Mouse (Mus musculus): ENCODE measurements around the gene Wdfy1. TPM values are rescaled to one million over a fixed set of nuclear protein-coding genes. Genes with fewer than 3 reads are reported as not detected.

Wdfy1 gene
- polyA plus RNA-seq, 2 experiments = 4.8 to 9.6 TPM

DNA sequence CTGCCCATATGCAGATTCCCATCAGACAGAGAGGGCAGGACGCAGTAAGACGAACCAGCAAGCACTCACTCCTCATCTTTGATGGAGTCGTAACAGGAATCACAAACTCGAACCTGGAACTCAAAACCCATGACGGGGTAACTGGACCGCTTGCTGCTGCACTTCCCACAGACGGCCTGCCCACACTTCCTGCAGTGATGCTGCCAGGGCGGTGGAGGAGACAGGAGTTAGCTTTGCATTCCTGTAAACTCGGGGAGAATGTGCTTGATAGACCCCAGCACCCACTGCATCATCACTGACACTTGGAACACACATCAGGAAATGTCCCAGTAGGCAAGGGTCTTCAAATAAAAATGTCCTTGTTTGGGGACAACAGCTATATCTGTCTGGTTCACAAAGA is 68.6 kb downstream of the Wdfy1 start:
- no peaks in the 10 kb centered on the region for H3K27me3 ChIP-seq (ENCODE audit: control insufficient read depth, insufficient read depth, low read length)
- no peak overlapping the region for H3K27ac ChIP-seq
- 60% methylated on average over 9 of the region's 9 CpGs for WGBS (ENCODE audit: insufficient replicate concordance)
- H3K4me1 ChIP-seq (replicated peaks; ENCODE audit: control insufficient read depth in 2 of 2, insufficient read depth in 2 of 2, low read length in 1 of 2) = no peaks in the 10 kb centered on the region; a peak in 1 of 4 replicates
- TF ChIP-seq EP300 (IDR thresholded peaks at IDR 0.05; ENCODE audit: low read depth) = no peak
- no peak for TF ChIP-seq CTCF (IDR thresholded peaks at IDR 0.05; ENCODE audit: low read depth)
- no peak overlapping the region for H3K4me2 ChIP-seq (ENCODE audit: low read depth)
- H3K36me3 ChIP-seq (replicated peaks; ENCODE audit: control insufficient read depth, insufficient read depth, low read depth) = no peaks in the 10 kb centered on the region; the same call in 1 of the 2 replicates
- H3K9me3 ChIP-seq (ENCODE audit: control insufficient read depth, low read length) = no peaks in the 10 kb centered on the region
- no peak overlapping the region for H3K4me3 ChIP-seq (ENCODE audit: insufficient read depth in 1 of 2, low read depth in 2 of 2, low read length in 2 of 2)
- ATAC-seq (ENCODE audit: insufficient read depth) (no peak), DNase-seq (ENCODE audit: low read depth in 3 of 3, low spot score in 3 of 3) (no peak)
- H3K9ac ChIP-seq (replicated peaks) = no peak overlapping the region

DNA sequence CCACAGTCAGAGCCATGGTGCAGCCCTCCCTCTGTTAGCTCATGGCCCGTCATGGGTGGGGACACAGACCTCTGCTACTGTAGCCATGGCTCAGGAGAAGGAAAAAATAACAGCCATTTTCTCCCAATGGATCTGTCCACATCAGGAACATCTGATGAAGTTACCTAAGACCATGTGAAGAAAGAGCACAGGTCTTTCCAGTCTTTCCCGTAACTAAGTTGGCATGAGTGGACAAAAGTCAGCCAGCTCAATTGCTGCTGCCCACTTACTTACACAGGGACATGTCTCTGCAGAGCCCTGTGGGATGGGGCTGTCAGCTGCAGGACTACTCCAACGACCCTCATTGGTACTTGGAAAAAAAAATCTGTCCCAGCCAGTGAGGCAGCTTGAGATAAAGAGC is 69.2 kb downstream of the Wdfy1 start:
- Histone ChIP-seq H3K4me1 (replicated peaks; ENCODE audit: control insufficient read depth in 2 of 2, insufficient read depth in 2 of 2, low read length in 1 of 2) (no peaks in the 10 kb centered on the region; a peak in 1 of 4 replicates), H3K4me3 (ENCODE audit: insufficient read depth in 1 of 2, low read depth in 2 of 2, low read length in 2 of 2) (no peak overlapping the region), H3K4me2 (ENCODE audit: low read depth) (no peak overlapping the region), H3K9me3 (ENCODE audit: control insufficient read depth, low read length) (no peaks in the 10 kb centered on the region), H3K9ac (replicated peaks) (no peak overlapping the region), H3K27ac (no peak overlapping the region), H3K36me3 (replicated peaks; ENCODE audit: control insufficient read depth, insufficient read depth, low read depth) (no peaks in the 10 kb centered on the region; the same call in 1 of the 2 replicates), H3K27me3 (ENCODE audit: control insufficient read depth, insufficient read depth, low read length) (no peaks in the 10 kb centered on the region)
- ATAC-seq (ENCODE audit: insufficient read depth) (no peak), DNase-seq (ENCODE audit: low read depth in 3 of 3, low spot score in 3 of 3) (no peak)
- 58% methylated on average over 3 of the region's 3 CpGs for WGBS (ENCODE audit: insufficient replicate concordance)
- TF ChIP-seq EP300 (IDR thresholded peaks at IDR 0.05; ENCODE audit: low read depth) (no peak), CTCF (IDR thresholded peaks at IDR 0.05; ENCODE audit: low read depth) (no peak)

DNA sequence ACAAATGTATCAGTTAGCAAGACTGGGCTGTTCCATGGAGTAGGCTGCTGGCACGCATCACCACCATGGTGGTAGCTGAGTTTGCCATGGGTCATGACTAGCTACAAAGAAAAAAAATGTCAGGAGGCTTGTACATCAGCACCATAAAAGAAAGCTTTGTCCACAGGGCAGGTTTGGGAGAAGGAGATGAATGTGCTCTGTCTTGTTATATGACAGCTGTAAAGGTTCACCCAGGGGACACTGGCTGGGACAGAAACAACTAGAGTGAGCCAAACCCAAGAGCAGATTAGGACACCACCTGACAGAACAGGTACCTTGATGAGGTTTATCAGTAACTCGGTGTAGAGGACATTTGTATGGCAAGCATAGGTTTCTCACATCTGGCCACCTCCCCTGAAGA is 71.3 kb downstream of the Wdfy1 start:
- no peak for TF ChIP-seq EP300 (IDR thresholded peaks at IDR 0.05; ENCODE audit: low read depth)
- no peak for TF ChIP-seq CTCF (IDR thresholded peaks at IDR 0.05; ENCODE audit: low read depth)

DNA sequence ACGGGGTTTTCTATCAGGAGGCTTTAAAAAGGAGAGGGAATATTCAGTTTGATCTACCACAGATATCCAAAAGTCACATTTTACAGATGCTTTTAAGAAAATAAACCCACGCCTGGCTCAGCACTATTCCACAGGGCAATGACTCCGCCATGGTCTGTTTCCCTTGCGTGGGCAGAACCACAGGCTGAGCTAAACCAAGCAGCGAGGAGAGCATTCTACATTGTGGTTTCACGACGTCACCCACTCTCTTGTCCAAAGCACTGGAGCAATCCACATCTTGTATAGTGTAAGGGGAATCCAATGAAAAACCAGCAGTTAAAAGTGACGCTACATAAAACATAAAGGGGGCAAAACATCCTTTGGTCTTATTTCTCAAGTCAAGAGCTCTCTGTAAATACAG is 72.4 kb downstream of the Wdfy1 start:
- no peak overlapping the region for H3K9ac ChIP-seq (replicated peaks)
- H3K27ac ChIP-seq = no peak overlapping the region
- WGBS (ENCODE audit: insufficient replicate concordance) = 72% methylated on average over 8 of the region's 8 CpGs
- TF ChIP-seq EP300 (IDR thresholded peaks at IDR 0.05; ENCODE audit: low read depth) = no peak
- no peak for TF ChIP-seq CTCF (IDR thresholded peaks at IDR 0.05; ENCODE audit: low read depth)
- no peaks in the 10 kb centered on the region for H3K4me1 ChIP-seq (replicated peaks; ENCODE audit: control insufficient read depth in 2 of 2, insufficient read depth in 2 of 2, low read length in 1 of 2)
- ATAC-seq (ENCODE audit: insufficient read depth) (no peak), DNase-seq (ENCODE audit: low read depth in 3 of 3, low spot score in 3 of 3) (no peak)
- H3K9me3 ChIP-seq (ENCODE audit: control insufficient read depth, low read length) = no peaks in the 10 kb centered on the region
- no peak overlapping the region for H3K4me3 ChIP-seq (ENCODE audit: insufficient read depth in 1 of 2, low read depth in 2 of 2, low read length in 2 of 2)
- H3K4me2 ChIP-seq (ENCODE audit: low read depth) = no peak overlapping the region
- no peaks in the 10 kb centered on the region; the same call in 1 of the 2 replicates for H3K36me3 ChIP-seq (replicated peaks; ENCODE audit: control insufficient read depth, insufficient read depth, low read depth)
- no peaks in the 10 kb centered on the region for H3K27me3 ChIP-seq (ENCODE audit: control insufficient read depth, insufficient read depth, low read length)

More for the DNA sequence above, 71.3 kb downstream of the Wdfy1 start:
- Histone ChIP-seq H3K4me3 (ENCODE audit: insufficient read depth in 1 of 2, low read depth in 2 of 2, low read length in 2 of 2) (no peak overlapping the region), H3K27me3 (ENCODE audit: control insufficient read depth, insufficient read depth, low read length) (no peaks in the 10 kb centered on the region), H3K9ac (replicated peaks) (no peak overlapping the region), H3K36me3 (replicated peaks; ENCODE audit: control insufficient read depth, insufficient read depth, low read depth) (no peaks in the 10 kb centered on the region; the same call in 1 of the 2 replicates), H3K4me1 (replicated peaks; ENCODE audit: control insufficient read depth in 2 of 2, insufficient read depth in 2 of 2, low read length in 1 of 2) (no peaks in the 10 kb centered on the region), H3K4me2 (ENCODE audit: low read depth) (no peak overlapping the region), H3K27ac (no peak overlapping the region), H3K9me3 (ENCODE audit: control insufficient read depth, low read length) (no peaks in the 10 kb centered on the region)
- no peak for DNase-seq (ENCODE audit: low read depth in 3 of 3, low spot score in 3 of 3)
- 73% methylated on average over 2 of the region's 2 CpGs for WGBS (ENCODE audit: insufficient replicate concordance)
- no peak for ATAC-seq (ENCODE audit: insufficient read depth)

DNA sequence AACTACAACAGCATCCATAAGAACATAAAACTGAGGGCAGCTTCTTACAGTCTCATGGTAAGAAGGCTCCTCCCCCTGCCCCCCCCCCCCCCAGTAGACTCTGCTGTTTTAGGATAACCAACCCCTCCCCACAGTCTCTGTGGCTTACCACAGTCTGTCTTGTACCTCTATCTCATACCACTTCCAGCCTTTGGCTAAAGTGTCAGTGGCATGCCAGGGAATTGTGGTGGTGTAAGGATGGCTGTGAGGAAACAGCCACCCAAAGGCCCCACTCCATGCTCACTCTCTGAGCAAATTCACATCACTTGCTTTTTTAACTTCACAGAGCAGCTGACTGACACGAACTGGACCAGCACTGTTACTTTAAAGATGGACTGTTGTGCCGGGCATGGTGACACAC is 77.4 kb downstream of the Wdfy1 start:
- H3K9ac ChIP-seq (replicated peaks) = no peak overlapping the region
- ATAC-seq (ENCODE audit: insufficient read depth) (no peak), DNase-seq (ENCODE audit: low read depth in 3 of 3, low spot score in 3 of 3) (no peak)
- H3K4me3 ChIP-seq (ENCODE audit: insufficient read depth in 1 of 2, low read depth in 2 of 2, low read length in 2 of 2) = no peak overlapping the region
- H3K9me3 ChIP-seq (ENCODE audit: control insufficient read depth, low read length) = no peaks in the 10 kb centered on the region
- WGBS (ENCODE audit: insufficient replicate concordance) = 34% methylated on average over 2 of the region's 2 CpGs
- H3K4me2 ChIP-seq (ENCODE audit: low read depth) = no peak overlapping the region
- H3K4me1 ChIP-seq (replicated peaks; ENCODE audit: control insufficient read depth in 2 of 2, insufficient read depth in 2 of 2, low read length in 1 of 2) = peaks cover 0 to 5% of the 10 kb centered on the region in 2 experiments; a peak in 1 of 4 replicates
- no peak overlapping the region for H3K27ac ChIP-seq
- H3K36me3 ChIP-seq (replicated peaks; ENCODE audit: control insufficient read depth, insufficient read depth, low read depth) = no peaks in the 10 kb centered on the region
- no peaks in the 10 kb centered on the region for H3K27me3 ChIP-seq (ENCODE audit: control insufficient read depth, insufficient read depth, low read length)
- TF ChIP-seq EP300 (IDR thresholded peaks at IDR 0.05; ENCODE audit: low read depth) = no peak
- TF ChIP-seq CTCF (IDR thresholded peaks at IDR 0.05; ENCODE audit: low read depth) = no peak
